9 mouse cellular contexts compared by ENCODE assay signal in genomic region chr10:79971183-79971497, GRCm38 (mm10). TPM values are rescaled to one million over a fixed set of nuclear protein-coding genes. Genes with fewer than 3 reads are reported as not detected.
DNase-seq lines count a peak whose midpoint lies in the region; ATAC-seq and TF ChIP-seq lines count a peak whose summit lies in the region.
"Had no signal": no experiment of that assay in that cellular context is flagged by ENCODE, and none has a peak within 500 bp of the region (broad histone marks: within the 10 kb centered on the region; RNA-seq: fewer than 3 reads in every experiment).

No protein-coding gene starts in this region.

- no peaks in the 10 kb centered on the region for H3K9me3 ChIP-seq in neural tube, embryonic 11.5 days (ENCODE audit: control insufficient read depth, low read length)
- H3K9me3 ChIP-seq in liver, embryonic 11.5 days (ENCODE audit: control insufficient read depth, low read length) = peaks cover 3% of the 10 kb centered on the region
- no peaks in the 10 kb centered on the region for H3K9me3 ChIP-seq in stomach, embryonic 16.5 days (replicated peaks; ENCODE audit: control insufficient read depth, low read length)

- no peak for DNase-seq in cerebellum, adult 2 months
- no peak for DNase-seq in cerebellum, postnatal 14 days
- no peak for DNase-seq in neural tube, embryonic 11.5 days (ENCODE audit: low spot score)
- no peak for DNase-seq in neural tube, embryonic 10.5 days (ENCODE audit: extremely low spot score, low spot score)
- DNase-seq in liver, embryonic 11.5 days (ENCODE audit: low spot score) = no peak
- no peak for DNase-seq in spleen, postnatal 4 days (ENCODE audit: low spot score in 2 of 2)
- DNase-seq: gastrocnemius, postnatal 14 days had no signal

- peak overlapping the region; percentile 28 for H3K4me3 ChIP-seq in cerebellum, adult 2 months (replicated peaks; ENCODE audit: insufficient read depth, low read depth, low read length)
- H3K4me3 ChIP-seq in neural tube, embryonic 11.5 days (ENCODE audit: low read depth, low read length) = peak overlapping the region; percentile 28
- H3K4me3 ChIP-seq in liver, embryonic 11.5 days (ENCODE audit: low read depth, low read length) = peak overlapping the region; percentile 45
- peak overlapping the region; percentile 50 for H3K4me3 ChIP-seq in stomach, embryonic 16.5 days (replicated peaks; ENCODE audit: low read length)

- no peak for ATAC-seq in neural tube, embryonic 11.5 days (ENCODE audit: insufficient read depth, low FRiP score, low TSS enrichment)
- no peak for ATAC-seq in liver, embryonic 11.5 days (replicated peaks; ENCODE audit: low FRiP score)
- no peak for ATAC-seq in stomach, embryonic 16.5 days (ENCODE audit: insufficient read depth, low FRiP score)
- ATAC-seq in frontal cortex, adult (ENCODE audit: low TSS enrichment) = no peak

- H3K27ac ChIP-seq in cerebellum, adult 2 months (ENCODE audit: insufficient read depth, low read length) = no peak overlapping the region
- H3K27ac ChIP-seq in neural tube, embryonic 11.5 days (ENCODE audit: low read depth, low read length) = no peak overlapping the region
- no peak overlapping the region for H3K27ac ChIP-seq in liver, embryonic 11.5 days (ENCODE audit: low read depth, low read length)
- no peak overlapping the region for H3K27ac ChIP-seq in stomach, embryonic 16.5 days (ENCODE audit: low read length)

- peak overlapping the region; percentile 54 for H3K9ac ChIP-seq in neural tube, embryonic 11.5 days (ENCODE audit: low read length)
- H3K9ac ChIP-seq in liver, embryonic 11.5 days (ENCODE audit: low read depth, low read length) = peak overlapping the region; percentile 55
- H3K9ac ChIP-seq in stomach, embryonic 16.5 days (ENCODE audit: low read length) = peak overlapping the region; percentile 75

- TF ChIP-seq POLR2A in cerebellum, adult 2 months (IDR thresholded peaks at IDR 0.05; ENCODE audit: borderline replicate concordance, insufficient read depth, low read length) = no peak

- peak overlapping the region; percentile 56 for H3K4me2 ChIP-seq in neural tube, embryonic 11.5 days (ENCODE audit: low read depth)
- H3K4me2 ChIP-seq in liver, embryonic 11.5 days = peak overlapping the region; percentile 70
- peak overlapping the region; percentile 89 for H3K4me2 ChIP-seq in stomach, embryonic 16.5 days (ENCODE audit: low read depth, low read length)

- no peaks in the 10 kb centered on the region for H3K27me3 ChIP-seq in cerebellum, adult 2 months (ENCODE audit: control insufficient read depth, insufficient read depth, low read length)
- H3K27me3 ChIP-seq in neural tube, embryonic 11.5 days (ENCODE audit: control insufficient read depth, insufficient read depth, low read length) = peaks cover 26% of the 10 kb centered on the region
- H3K27me3 ChIP-seq in liver, embryonic 11.5 days (replicated peaks; ENCODE audit: control insufficient read depth, insufficient read depth, low read length) = peaks cover 40% of the 10 kb centered on the region
- peaks cover 2% of the 10 kb centered on the region; the same call in 1 of the 2 replicates for H3K27me3 ChIP-seq in stomach, embryonic 16.5 days (ENCODE audit: control insufficient read depth, insufficient read depth, low read length)

- TF ChIP-seq CTCF in cerebellum, adult 2 months (IDR thresholded peaks at IDR 0.05; ENCODE audit: borderline replicate concordance, insufficient read depth, low read depth, low read length) = no peak

- WGBS in cerebellum, adult 2 months = 11% methylated on average over 21 of the region's 21 CpGs
- WGBS in neural tube, embryonic 11.5 days = 3% methylated on average over 21 of the region's 21 CpGs
- WGBS in liver, embryonic 11.5 days = 8% methylated on average over 21 of the region's 21 CpGs
- 3% methylated on average over 21 of the region's 21 CpGs for WGBS in stomach, embryonic 16.5 days

- H3K36me3 ChIP-seq in neural tube, embryonic 11.5 days (ENCODE audit: control insufficient read depth, insufficient read depth, low read length) = peaks cover 23% of the 10 kb centered on the region
- H3K36me3 ChIP-seq in liver, embryonic 11.5 days (ENCODE audit: control insufficient read depth, insufficient read depth, low read length) = peaks cover 30% of the 10 kb centered on the region
- peaks cover 23% of the 10 kb centered on the region for H3K36me3 ChIP-seq in stomach, embryonic 16.5 days (ENCODE audit: control insufficient read depth, insufficient read depth, low read length)

- peaks cover 32% of the 10 kb centered on the region for H3K4me1 ChIP-seq in cerebellum, adult 2 months (ENCODE audit: control insufficient read depth, insufficient read depth, low read length)
- H3K4me1 ChIP-seq in neural tube, embryonic 11.5 days (ENCODE audit: control insufficient read depth, insufficient read depth, low read length) = no peaks in the 10 kb centered on the region
- H3K4me1 ChIP-seq in liver, embryonic 11.5 days (replicated peaks; ENCODE audit: control insufficient read depth, insufficient read depth, low read length) = peaks cover 5% of the 10 kb centered on the region; the same call in 1 of the 2 replicates
- peaks cover 18% of the 10 kb centered on the region for H3K4me1 ChIP-seq in stomach, embryonic 16.5 days (ENCODE audit: control insufficient read depth, insufficient read depth, low read length)

RNA-seq across cellular contexts. Expression of gene Grin3b, which starts 0.6 kb away (rescaled TPM):
- polyA plus RNA-seq in cerebellum, adult 2 months (2012; rRNA removed) = 5.5 and 5.9 TPM in 2 replicates
- 0.16 and 0.30 TPM in 2 replicates for polyA plus RNA-seq in neural tube, embryonic 11.5 days (2014; fragmentation: Nextera tagmentation; extraction: Ambion mirVana)
- 0.10 and 0.14 TPM in 2 replicates for polyA plus RNA-seq in liver, embryonic 11.5 days (2014; fragmentation: Nextera tagmentation; extraction: Ambion mirVana)
- 0.21 and 0.45 TPM in 2 replicates for polyA plus RNA-seq in stomach, embryonic 16.5 days (2015; fragmentation: Nextera tagmentation; extraction: Ambion mirVana)

RNA-seq across cellular contexts. Expression of gene Wdr18, which starts 11.2 kb away (rescaled TPM):
- 56.2 and 57.4 TPM in 2 replicates for polyA plus RNA-seq in cerebellum, adult 2 months (2012; rRNA removed)
- polyA plus RNA-seq in neural tube, embryonic 11.5 days (2014; fragmentation: Nextera tagmentation; extraction: Ambion mirVana) = 115 TPM in 2 replicates
- 164 and 171 TPM in 2 replicates for polyA plus RNA-seq in liver, embryonic 11.5 days (2014; fragmentation: Nextera tagmentation; extraction: Ambion mirVana)
- 76.7 and 86.9 TPM in 2 replicates for polyA plus RNA-seq in stomach, embryonic 16.5 days (2015; fragmentation: Nextera tagmentation; extraction: Ambion mirVana)

RNA-seq across cellular contexts. Expression of gene Tmem259, which starts 13.0 kb away (rescaled TPM):
- 191 and 204 TPM in 2 replicates for polyA plus RNA-seq in cerebellum, adult 2 months (2012; rRNA removed)
- polyA plus RNA-seq in neural tube, embryonic 11.5 days (2014; fragmentation: Nextera tagmentation; extraction: Ambion mirVana) = 16.1 and 17.7 TPM in 2 replicates
- polyA plus RNA-seq in liver, embryonic 11.5 days (2014; fragmentation: Nextera tagmentation; extraction: Ambion mirVana) = 14.9 and 20.2 TPM in 2 replicates
- 5.6 TPM in 2 replicates for polyA plus RNA-seq in stomach, embryonic 16.5 days (2015; fragmentation: Nextera tagmentation; extraction: Ambion mirVana)

RNA-seq across cellular contexts. Expression of gene Cnn2, which starts 17.2 kb away (rescaled TPM):
- polyA plus RNA-seq in cerebellum, adult 2 months (2012; rRNA removed) = 8.2 and 9.3 TPM in 2 replicates
- 167 and 187 TPM in 2 replicates for polyA plus RNA-seq in neural tube, embryonic 11.5 days (2014; fragmentation: Nextera tagmentation; extraction: Ambion mirVana)
- 115 and 124 TPM in 2 replicates for polyA plus RNA-seq in liver, embryonic 11.5 days (2014; fragmentation: Nextera tagmentation; extraction: Ambion mirVana)
- polyA plus RNA-seq in stomach, embryonic 16.5 days (2015; fragmentation: Nextera tagmentation; extraction: Ambion mirVana) = 333 and 334 TPM in 2 replicates

RNA-seq across cellular contexts. Expression of gene Abca7, which starts 25.2 kb away (rescaled TPM):
- polyA plus RNA-seq in cerebellum, adult 2 months (2012; rRNA removed) = 31.1 and 32.4 TPM in 2 replicates
- polyA plus RNA-seq in neural tube, embryonic 11.5 days (2014; fragmentation: Nextera tagmentation; extraction: Ambion mirVana) = 4.3 and 7.0 TPM in 2 replicates
- polyA plus RNA-seq in liver, embryonic 11.5 days (2014; fragmentation: Nextera tagmentation; extraction: Ambion mirVana) = 7.7 and 8.6 TPM in 2 replicates
- 6.3 and 7.4 TPM in 2 replicates for polyA plus RNA-seq in stomach, embryonic 16.5 days (2015; fragmentation: Nextera tagmentation; extraction: Ambion mirVana)
